Mouse (Mus musculus) frontal cortex, postnatal 25 days (tissue): ENCODE data around the gene Naip6.
"Not testable (repeated sequence)": the region's sequence is repeated elsewhere in the genome, so short reads cannot be mapped to it uniquely, and the experiment has no call there.

Experiments used
- DNase-seq, 2 experiments: peaks; one replicate each; pipeline ENCODE4 v3.0.0; 2022; ENCODE audit warnings: low spot score in 2 of 2

Naip6 gene

DNA sequence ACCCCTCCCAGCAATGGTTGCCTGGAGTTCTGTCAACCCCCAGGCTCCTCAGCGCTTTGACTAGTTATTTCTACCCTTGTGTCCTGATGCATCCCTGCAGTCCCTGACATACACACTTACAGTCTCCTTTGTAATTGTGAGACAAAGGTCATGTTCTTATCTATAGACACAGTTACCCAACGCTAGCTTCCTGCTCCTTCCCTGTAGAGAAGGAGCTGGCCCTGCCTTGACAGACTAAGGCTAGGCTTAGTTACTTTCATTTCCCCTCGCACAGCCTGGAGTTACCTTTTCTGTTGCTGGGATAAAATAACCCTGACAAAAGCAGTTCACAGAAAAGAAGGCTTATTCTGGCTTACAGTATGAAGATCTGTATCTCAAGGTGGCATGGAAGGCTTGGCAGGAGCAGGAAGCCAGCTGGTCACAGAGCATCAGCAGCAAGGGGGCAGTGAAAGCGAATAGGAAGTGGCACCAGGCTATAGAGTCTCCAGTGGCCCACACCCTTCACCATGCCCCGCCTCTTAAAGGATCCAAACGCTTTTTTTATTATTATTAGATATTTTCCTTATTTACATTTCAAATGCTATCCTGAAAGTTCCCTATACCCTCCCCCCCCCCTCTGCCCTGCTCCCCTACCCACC, at the start of gene Naip6:
Naip6 (minus strand) TSS at position 419 of the 638 bp plus-strand sequence.
- not testable (repeated sequence) for DNase-seq

- not testable (repeated sequence) for DNase-seq
Measured at GRCm38 (mm10) chr13:100352315-100352714, 34.8 kb upstream of the Naip6 start.

- DNase-seq, result not testable (repeated sequence)
Measured at GRCm38 (mm10) chr13:100349510-100350173, 32.2 kb upstream of the Naip6 start.

DNA sequence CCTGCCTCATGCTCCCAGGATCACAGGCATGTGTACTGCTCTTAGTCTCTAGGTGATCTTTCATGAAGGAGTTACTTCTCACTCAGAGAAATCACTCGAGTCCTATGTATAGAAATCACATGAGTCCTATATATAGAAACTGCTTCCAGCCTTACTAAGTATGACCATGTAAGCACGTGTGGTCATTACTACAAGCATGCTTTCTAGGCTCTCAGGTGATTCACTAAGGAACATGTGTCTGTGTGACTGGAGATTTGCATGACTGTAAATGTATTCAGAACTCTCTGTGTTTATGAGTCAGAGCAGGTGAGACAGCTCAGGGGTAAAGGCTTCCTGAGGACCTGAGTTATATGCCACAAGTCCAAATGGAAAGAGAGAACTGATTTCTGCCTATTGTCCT, 24.3 kb upstream of the Naip6 start:
- no peak for DNase-seq

- not testable (repeated sequence) for DNase-seq
Measured at GRCm38 (mm10) chr13:100331728-100332127, 14.3 kb upstream of the Naip6 start.

GRCm38 (mm10) chr13:100328899-100329298, 11.4 kb upstream of the Naip6 start:
- not testable (repeated sequence) for DNase-seq

DNA sequence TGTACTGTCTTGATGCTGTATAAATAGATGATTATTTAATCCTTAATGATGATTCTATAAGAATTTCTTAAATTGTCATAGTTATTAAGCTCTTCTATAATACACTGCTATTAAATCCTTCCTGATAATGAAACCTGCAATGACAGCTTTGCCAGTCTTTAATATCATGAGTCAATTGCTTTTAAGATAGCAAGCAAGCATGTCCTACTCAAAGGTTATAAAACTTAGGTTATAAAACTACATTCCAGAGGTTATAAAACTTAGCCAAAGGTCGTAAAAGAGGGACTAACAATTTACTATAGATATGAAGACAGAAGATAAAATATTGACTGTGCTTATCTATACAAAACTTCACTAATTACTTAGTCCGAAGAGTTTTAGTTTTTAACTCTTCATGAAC, 10.6 kb upstream of the Naip6 start:
- not testable (repeated sequence) for DNase-seq

GRCm38 (mm10) chr13:100322266-100322837, 4.9 kb upstream of the Naip6 start:
- DNase-seq, result not testable (repeated sequence)

DNA sequence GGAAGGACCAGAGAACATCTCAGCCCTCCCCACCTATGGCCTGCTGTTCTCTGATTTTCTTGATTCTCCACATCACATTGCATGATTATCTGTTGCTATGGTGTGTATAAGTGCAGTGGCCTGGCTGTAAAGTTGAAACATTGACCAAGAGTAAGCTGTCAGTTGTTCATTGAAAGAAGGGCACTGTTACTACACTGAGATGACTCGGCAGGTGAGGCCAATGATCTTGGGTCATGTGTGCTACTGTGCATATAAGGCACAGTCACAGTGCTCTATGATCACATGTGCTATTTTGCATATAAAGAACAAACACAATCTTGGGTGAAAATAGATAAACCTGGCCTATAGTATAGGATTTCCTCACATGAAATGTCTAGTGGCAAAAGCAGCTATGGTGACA, 32.9 kb downstream of the Naip6 start:
- DNase-seq, result no peak

DNA sequence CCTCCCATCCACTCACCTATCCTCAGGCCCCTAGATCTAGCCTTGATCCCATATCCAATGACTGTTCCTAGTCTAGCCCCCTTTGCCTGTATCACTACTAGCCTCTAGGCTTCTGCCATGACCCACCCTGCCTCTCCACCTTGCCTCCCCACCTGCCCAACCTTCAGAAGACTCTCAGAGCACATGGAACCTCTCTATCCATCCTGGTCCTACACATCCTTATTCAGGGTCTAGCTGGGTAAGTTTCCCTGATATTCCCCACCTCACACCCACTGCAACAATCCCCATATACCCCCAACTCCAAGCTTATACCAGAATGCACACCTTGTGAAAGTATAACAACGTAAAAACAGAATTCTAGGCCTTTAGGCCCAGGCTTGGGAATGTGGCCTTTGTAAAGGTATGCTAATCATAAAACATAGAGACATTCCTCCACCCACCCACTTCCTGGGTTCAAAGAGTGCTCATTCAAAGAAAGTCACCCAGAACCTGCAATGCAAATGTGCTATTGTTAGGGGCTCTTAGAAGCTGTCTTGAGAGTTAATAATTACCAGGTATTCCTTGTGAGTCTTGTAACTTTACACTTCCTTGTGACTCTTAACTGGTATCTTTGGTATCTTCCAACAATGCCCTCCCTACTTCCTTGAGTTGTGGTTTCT, 45.9 kb downstream of the Naip6 start:
- not testable (repeated sequence) for DNase-seq

- not testable (repeated sequence) for DNase-seq
Measured at GRCm38 (mm10) chr13:100256996-100257395, 60.5 kb downstream of the Naip6 start.

GRCm38 (mm10) chr13:100255925-100256324, 61.5 kb downstream of the Naip6 start:
- DNase-seq, result not testable (repeated sequence)

- not testable (repeated sequence) for DNase-seq
Measured at GRCm38 (mm10) chr13:100251897-100252296, 65.6 kb downstream of the Naip6 start.

GRCm38 (mm10) chr13:100246896-100247519, 70.5 kb downstream of the Naip6 start:
- DNase-seq, result not testable (repeated sequence)

GRCm38 (mm10) chr13:100246223-100246622, 71.3 kb downstream of the Naip6 start, which contains the start of gene Naip5:
Naip5 (minus strand) TSS chr13:100246323.
- DNase-seq, result not testable (repeated sequence)

- DNase-seq, result no peak
Measured at GRCm38 (mm10) chr13:100243702-100244101, 73.8 kb downstream of the Naip6 start.
